Mouse (Mus musculus) heart, adult 2 months (tissue): ENCODE data around the gene Trim66.
A peak's percentile ranks its signal among the peaks of the same experiment; 100 is the strongest.

Experiments
- CTCF ChIP-seq: fragments of 200-600 bp; IDR thresholded peaks from 2 replicates; pipeline ENCODE4 v1.8.1; 2022; ENCODE audit warnings: antibody characterized with exemption, mild to moderate bottlenecking, moderate library complexity
- EP300 ChIP-seq: fragments of 200-500 bp; IDR thresholded peaks from 2 replicates; pipeline ENCODE4 v1.6.1; 2011; ENCODE audit warnings: low read depth, low read length, control low read depth; ENCODE audit not compliant: insufficient read depth
- POLR2A ChIP-seq: fragments of 200-500 bp; IDR thresholded peaks from 2 replicates; pipeline ENCODE4 v1.6.1; 2011; ENCODE audit warnings: mild to moderate bottlenecking, low read depth, low read length, control low read depth; ENCODE audit not compliant: insufficient read depth

DNA sequence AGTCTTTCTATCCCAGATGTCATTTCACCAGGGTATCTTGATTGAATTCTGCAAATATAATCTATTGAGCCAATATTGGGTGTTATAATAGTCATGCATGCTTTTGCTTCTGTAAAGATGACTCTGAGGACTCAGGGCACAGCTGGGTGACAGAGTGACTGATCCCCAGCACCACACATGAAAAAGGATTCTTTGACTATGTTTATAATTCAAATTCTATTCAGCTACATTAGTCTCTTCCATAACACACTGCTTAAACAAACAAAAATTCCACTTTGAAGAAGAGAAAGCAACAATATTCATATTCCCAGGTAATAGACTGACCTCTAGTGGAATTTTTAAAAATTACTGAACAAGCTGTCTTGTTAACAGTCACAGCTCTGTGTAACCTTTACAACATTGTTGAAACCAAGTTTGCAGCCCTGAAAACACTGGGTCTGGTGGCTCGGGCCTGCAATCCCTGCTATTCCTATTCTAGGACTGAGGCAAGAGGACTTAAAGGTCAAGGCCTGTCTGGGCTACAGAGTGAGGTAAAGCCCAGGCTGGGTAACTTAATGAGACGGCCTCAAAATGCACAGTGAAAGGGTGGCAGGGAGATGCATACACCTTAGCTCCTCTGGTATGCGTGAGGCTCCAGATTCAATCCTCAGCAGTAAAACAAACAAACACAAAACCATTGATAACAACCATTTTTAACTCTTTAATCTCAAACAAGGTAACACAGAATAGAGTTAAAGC lies 83.3 kb downstream of the Trim66 start:
- TF ChIP-seq CTCF, result peak; percentile 82
- no peak for TF ChIP-seq POLR2A
- no peak for TF ChIP-seq EP300
